In the genomic region with DNA sequence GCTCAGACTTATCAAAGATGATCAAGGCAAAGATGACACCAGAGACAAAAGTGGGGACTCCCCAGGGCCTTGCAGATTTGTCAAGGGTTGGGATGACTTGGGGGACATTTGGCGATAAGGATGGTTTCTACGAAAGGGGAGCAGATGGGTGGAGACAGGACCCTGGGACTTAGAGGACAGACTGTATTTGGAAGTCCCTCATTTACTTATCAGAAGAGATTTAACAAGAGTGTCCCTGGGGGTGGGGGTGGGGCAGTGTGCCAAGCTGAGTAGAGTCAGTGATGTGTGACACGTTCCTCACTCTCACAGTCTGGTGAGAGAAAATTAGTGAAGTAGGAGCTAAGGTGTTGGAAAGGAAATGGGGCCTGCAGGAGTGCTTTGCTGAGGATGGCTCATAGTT, we compare ENCODE assay signal across 24 mouse cellular contexts. TPM values are rescaled to one million over a fixed set of nuclear protein-coding genes. Genes with fewer than 3 reads are reported as not detected.
DNase-seq lines count a peak whose midpoint lies in the region; ATAC-seq and TF ChIP-seq lines count a peak whose summit lies in the region.
"Had no signal": no experiment of that assay in that cellular context is flagged by ENCODE, and none has a peak within 500 bp of the region (broad histone marks: within the 10 kb centered on the region; RNA-seq: fewer than 3 reads in every experiment).

No protein-coding gene starts in this region.

- no peak overlapping the region for H3K9ac ChIP-seq in embryonic facial prominence, embryonic 14.5 days (ENCODE audit: low read depth, low read length)
- H3K9ac ChIP-seq in hindbrain, embryonic 11.5 days (ENCODE audit: low read depth, low read length), result no peak overlapping the region
- no peak overlapping the region for H3K9ac ChIP-seq in hindbrain, embryonic 14.5 days
- no peak overlapping the region for H3K9ac ChIP-seq in midbrain, embryonic 14.5 days (replicated peaks; ENCODE audit: low read length)
- no peak overlapping the region for H3K9ac ChIP-seq in midbrain, embryonic 11.5 days (ENCODE audit: low read length)
- H3K9ac ChIP-seq in hindbrain, postnatal 0 days (replicated peaks; ENCODE audit: low read length), result no peak overlapping the region
- H3K9ac ChIP-seq: embryonic facial prominence, embryonic 15.5 days; limb, embryonic 15.5 days; liver, embryonic 14.5 days; lung, embryonic 14.5 days; neural tube, embryonic 12.5 days; stomach, embryonic 15.5 days had no signal

- no peaks in the 10 kb centered on the region for H3K36me3 ChIP-seq in embryonic facial prominence, embryonic 14.5 days (ENCODE audit: control insufficient read depth, insufficient read depth, low read length)
- peaks cover 14% of the 10 kb centered on the region for H3K36me3 ChIP-seq in embryonic facial prominence, embryonic 10.5 days (replicated peaks)
- no peaks in the 10 kb centered on the region for H3K36me3 ChIP-seq in hindbrain, embryonic 11.5 days (ENCODE audit: control insufficient read depth, insufficient read depth, low read length)
- no peaks in the 10 kb centered on the region for H3K36me3 ChIP-seq in hindbrain, embryonic 14.5 days (replicated peaks; ENCODE audit: control insufficient read depth, insufficient read depth)
- H3K36me3 ChIP-seq in midbrain, embryonic 14.5 days (ENCODE audit: control insufficient read depth, insufficient read depth, low read length), result no peaks in the 10 kb centered on the region
- no peaks in the 10 kb centered on the region for H3K36me3 ChIP-seq in midbrain, embryonic 11.5 days (ENCODE audit: control insufficient read depth, insufficient read depth, low read length)
- H3K36me3 ChIP-seq in hindbrain, postnatal 0 days (ENCODE audit: insufficient read depth, low read length), result no peaks in the 10 kb centered on the region
- H3K36me3 ChIP-seq: embryonic facial prominence, embryonic 15.5 days; limb, embryonic 15.5 days; neural tube, embryonic 12.5 days; stomach, embryonic 15.5 days had no signal

- ATAC-seq in embryonic facial prominence, embryonic 14.5 days (ENCODE audit: low read depth), result peak; percentile 47; the same call in 1 of the 2 replicates
- ATAC-seq in hindbrain, embryonic 11.5 days (ENCODE audit: low FRiP score), result peak; percentile 49; the same call in 1 of the 2 replicates
- no peak for ATAC-seq in hindbrain, embryonic 14.5 days (ENCODE audit: low FRiP score)
- peak; percentile 37; the same call in 1 of the 2 replicates for ATAC-seq in midbrain, embryonic 14.5 days (ENCODE audit: low FRiP score, low TSS enrichment)
- ATAC-seq in midbrain, embryonic 11.5 days (ENCODE audit: low FRiP score), result no peak; the same call in 1 of the 2 replicates
- ATAC-seq in hindbrain, postnatal 0 days, result no peak

- H3K4me1 ChIP-seq in embryonic facial prominence, embryonic 14.5 days (ENCODE audit: control insufficient read depth, insufficient read depth, low read length), result no peaks in the 10 kb centered on the region
- H3K4me1 ChIP-seq in embryonic facial prominence, embryonic 10.5 days, result no peaks in the 10 kb centered on the region
- no peaks in the 10 kb centered on the region for H3K4me1 ChIP-seq in hindbrain, embryonic 11.5 days (replicated peaks; ENCODE audit: control insufficient read depth, insufficient read depth, low read length)
- H3K4me1 ChIP-seq in hindbrain, embryonic 14.5 days (replicated peaks; ENCODE audit: control insufficient read depth, insufficient read depth, low read length), result no peaks in the 10 kb centered on the region
- H3K4me1 ChIP-seq in midbrain, embryonic 14.5 days (ENCODE audit: control insufficient read depth, insufficient read depth, low read length), result 0 out of 2 replicates have a peak, but pooled peaks cover 2% of the 10 kb centered on the region
- H3K4me1 ChIP-seq in midbrain, embryonic 11.5 days (ENCODE audit: control insufficient read depth, insufficient read depth, low read length), result no peaks in the 10 kb centered on the region
- H3K4me1 ChIP-seq in hindbrain, postnatal 0 days (ENCODE audit: insufficient read depth, low read length), result no peaks in the 10 kb centered on the region
- H3K4me1 ChIP-seq: embryonic facial prominence, embryonic 15.5 days; limb, embryonic 15.5 days; neural tube, embryonic 12.5 days; stomach, embryonic 15.5 days had no signal

- 67% methylated on average over 3 of the region's 3 CpGs for WGBS in embryonic facial prominence, embryonic 14.5 days
- 55% methylated on average over 3 of the region's 3 CpGs for WGBS in embryonic facial prominence, embryonic 10.5 days
- 45% methylated on average over 3 of the region's 3 CpGs for WGBS in hindbrain, embryonic 11.5 days
- WGBS in hindbrain, embryonic 14.5 days, result 30% methylated on average over 3 of the region's 3 CpGs
- WGBS in midbrain, embryonic 14.5 days, result 19% methylated on average over 3 of the region's 3 CpGs
- WGBS in midbrain, embryonic 11.5 days, result 26% methylated on average over 3 of the region's 3 CpGs
- WGBS in hindbrain, postnatal 0 days, result 44% methylated on average over 3 of the region's 3 CpGs

- H3K4me2 ChIP-seq in embryonic facial prominence, embryonic 14.5 days (ENCODE audit: low read depth, low read length), result no peak overlapping the region
- no peak overlapping the region for H3K4me2 ChIP-seq in hindbrain, embryonic 11.5 days (replicated peaks; ENCODE audit: low read depth, low read length)
- no peak overlapping the region for H3K4me2 ChIP-seq in hindbrain, embryonic 14.5 days (replicated peaks)
- no peak overlapping the region for H3K4me2 ChIP-seq in midbrain, embryonic 14.5 days (ENCODE audit: low read length)
- H3K4me2 ChIP-seq in midbrain, embryonic 11.5 days, result no peak overlapping the region
- no peak overlapping the region for H3K4me2 ChIP-seq in hindbrain, postnatal 0 days (ENCODE audit: low read depth, low read length)
- H3K4me2 ChIP-seq: embryonic facial prominence, embryonic 15.5 days; limb, embryonic 15.5 days; lung, embryonic 14.5 days; neural tube, embryonic 12.5 days; stomach, embryonic 15.5 days had no signal

- H3K27me3 ChIP-seq in embryonic facial prominence, embryonic 14.5 days (replicated peaks; ENCODE audit: control insufficient read depth, insufficient read depth, low read length), result no peaks in the 10 kb centered on the region
- H3K27me3 ChIP-seq in embryonic facial prominence, embryonic 10.5 days (replicated peaks; ENCODE audit: low read depth, poor library complexity, severe bottlenecking), result no peaks in the 10 kb centered on the region
- no peaks in the 10 kb centered on the region for H3K27me3 ChIP-seq in hindbrain, embryonic 11.5 days (ENCODE audit: control insufficient read depth, insufficient read depth, low read length)
- H3K27me3 ChIP-seq in hindbrain, embryonic 14.5 days (ENCODE audit: control insufficient read depth, insufficient read depth, low read length), result no peaks in the 10 kb centered on the region
- no peaks in the 10 kb centered on the region for H3K27me3 ChIP-seq in midbrain, embryonic 14.5 days (ENCODE audit: control insufficient read depth, insufficient read depth, low read length)
- H3K27me3 ChIP-seq in midbrain, embryonic 11.5 days (ENCODE audit: control insufficient read depth, insufficient read depth, low read length), result no peaks in the 10 kb centered on the region
- H3K27me3 ChIP-seq in hindbrain, postnatal 0 days (ENCODE audit: insufficient read depth, low read length), result no peaks in the 10 kb centered on the region
- H3K27me3 ChIP-seq: embryonic facial prominence, embryonic 15.5 days; limb, embryonic 15.5 days; neural tube, embryonic 12.5 days; stomach, embryonic 15.5 days had no signal

- no peak overlapping the region for H3K27ac ChIP-seq in embryonic facial prominence, embryonic 14.5 days (replicated peaks; ENCODE audit: low read depth, low read length)
- H3K27ac ChIP-seq in embryonic facial prominence, embryonic 10.5 days (replicated peaks), result no peak overlapping the region
- no peak overlapping the region for H3K27ac ChIP-seq in hindbrain, embryonic 11.5 days (ENCODE audit: low read depth, low read length)
- no peak overlapping the region for H3K27ac ChIP-seq in hindbrain, embryonic 14.5 days
- no peak overlapping the region for H3K27ac ChIP-seq in midbrain, embryonic 14.5 days (replicated peaks; ENCODE audit: low read depth, low read length)
- no peak overlapping the region for H3K27ac ChIP-seq in midbrain, embryonic 11.5 days (ENCODE audit: low read depth, low read length)
- no peak overlapping the region for H3K27ac ChIP-seq in hindbrain, postnatal 0 days
- H3K27ac ChIP-seq: embryonic facial prominence, embryonic 15.5 days; kidney, postnatal 0 days; left cerebral cortex, adult 2 months; limb, embryonic 15.5 days; liver, embryonic 14.5 days; neural tube, embryonic 12.5 days; stomach, embryonic 15.5 days had no signal

- DNase-seq in embryonic facial prominence, embryonic 14.5 days (ENCODE audit: low spot score), result no peak
- no peak for DNase-seq in embryonic facial prominence, embryonic 10.5 days (ENCODE audit: low spot score)
- no peak for DNase-seq in hindbrain, embryonic 11.5 days (ENCODE audit: low spot score)
- no peak for DNase-seq in hindbrain, embryonic 14.5 days (ENCODE audit: low spot score)
- peak; percentile 30 for DNase-seq in midbrain, embryonic 14.5 days
- no peak for DNase-seq in midbrain, embryonic 11.5 days (ENCODE audit: low spot score, missing footprints)
- DNase-seq in hindbrain, postnatal 0 days (ENCODE audit: low spot score), result peak; percentile 27
- DNase-seq in embryo, embryonic 10.5 days (ENCODE audit: low spot score), result no peak
- DNase-seq: adrenal gland, postnatal 10 days; cerebellum, adult 2 months; cerebellum, postnatal 25 days; embryo, embryonic 11 days; gastrocnemius, postnatal 10 days; kidney, adult 2 months; left cerebral cortex, postnatal 4 days; lung, embryonic 14.5 days; right cerebral cortex, postnatal 4 days had no signal

- H3K9me3 ChIP-seq in embryonic facial prominence, embryonic 14.5 days (ENCODE audit: control insufficient read depth, low read length), result no peaks in the 10 kb centered on the region
- H3K9me3 ChIP-seq in embryonic facial prominence, embryonic 10.5 days, result no peaks in the 10 kb centered on the region
- H3K9me3 ChIP-seq in hindbrain, embryonic 11.5 days (ENCODE audit: control insufficient read depth, low read length), result no peaks in the 10 kb centered on the region
- H3K9me3 ChIP-seq in hindbrain, embryonic 14.5 days (ENCODE audit: control insufficient read depth, low read length), result no peaks in the 10 kb centered on the region
- H3K9me3 ChIP-seq in midbrain, embryonic 14.5 days (ENCODE audit: control insufficient read depth, low read length), result no peaks in the 10 kb centered on the region
- no peaks in the 10 kb centered on the region for H3K9me3 ChIP-seq in midbrain, embryonic 11.5 days (ENCODE audit: control insufficient read depth, low read length)
- no peaks in the 10 kb centered on the region for H3K9me3 ChIP-seq in hindbrain, postnatal 0 days (ENCODE audit: low read length)
- H3K9me3 ChIP-seq: embryonic facial prominence, embryonic 15.5 days; limb, embryonic 15.5 days; neural tube, embryonic 12.5 days; stomach, embryonic 15.5 days had no signal

- no peak overlapping the region for H3K4me3 ChIP-seq in embryonic facial prominence, embryonic 14.5 days (ENCODE audit: low read depth, low read length)
- no peak overlapping the region for H3K4me3 ChIP-seq in embryonic facial prominence, embryonic 10.5 days
- no peak overlapping the region for H3K4me3 ChIP-seq in hindbrain, embryonic 11.5 days (ENCODE audit: low read depth, low read length)
- H3K4me3 ChIP-seq in hindbrain, embryonic 14.5 days (replicated peaks; ENCODE audit: low read length), result no peak overlapping the region
- H3K4me3 ChIP-seq in midbrain, embryonic 14.5 days (replicated peaks; ENCODE audit: low read depth, low read length), result no peak overlapping the region
- H3K4me3 ChIP-seq in midbrain, embryonic 11.5 days (ENCODE audit: low read depth, low read length), result no peak overlapping the region
- no peak overlapping the region for H3K4me3 ChIP-seq in hindbrain, postnatal 0 days (ENCODE audit: low read length)
- H3K4me3 ChIP-seq: embryonic facial prominence, embryonic 15.5 days; left cerebral cortex, adult 2 months; limb, embryonic 15.5 days; neural tube, embryonic 12.5 days; stomach, embryonic 15.5 days had no signal

- no peak for TF ChIP-seq CTCF in hindbrain, postnatal 0 days (IDR thresholded peaks at IDR 0.05; ENCODE audit: low read depth)

RNA-seq across cellular contexts. Expression of gene Depdc1b, which starts 42.1 kb away (rescaled TPM):
- 5.6 and 7.4 TPM in 2 replicates for polyA plus RNA-seq in embryonic facial prominence, embryonic 14.5 days (2014; fragmentation: Nextera tagmentation; extraction: Ambion mirVana)
- polyA plus RNA-seq in embryonic facial prominence, embryonic 10.5 days (2016; fragmentation: Nextera tagmentation; extraction: Ambion mirVana), result 18.7 and 21.5 TPM in 2 replicates
- 14.0 and 17.0 TPM in 2 replicates for polyA plus RNA-seq in hindbrain, embryonic 11.5 days (2014; fragmentation: Nextera tagmentation; extraction: Ambion mirVana)
- 2.2 and 2.6 TPM in 2 replicates for polyA plus RNA-seq in hindbrain, embryonic 14.5 days (2014; fragmentation: Nextera tagmentation; extraction: Ambion mirVana)
- polyA plus RNA-seq in midbrain, embryonic 14.5 days (2014; fragmentation: Nextera tagmentation; extraction: Ambion mirVana), result 2.1 and 2.5 TPM in 2 replicates
- 16.8 and 17.3 TPM in 2 replicates for polyA plus RNA-seq in midbrain, embryonic 11.5 days (2014; fragmentation: Nextera tagmentation; extraction: Ambion mirVana)
- total RNA-seq in hindbrain, postnatal 0 days (2014; rRNA removed), result 1.8 and 5.0 TPM in 2 replicates
- polyA plus RNA-seq in hindbrain, postnatal 0 days (2015; fragmentation: Nextera tagmentation; extraction: Ambion mirVana), result 0.94 and 1.8 TPM in 2 replicates

Comparison
In these comparisons a context has a peak if more than half of its experiments do, and no peak if none do; other contexts are left out.
1. ATAC-seq: peak in embryonic facial prominence, embryonic 14.5 days (single experiment), hindbrain, embryonic 11.5 days (single experiment) and midbrain, embryonic 14.5 days (single experiment); none in hindbrain, embryonic 14.5 days (single experiment), midbrain, embryonic 11.5 days (single experiment) and hindbrain, postnatal 0 days (single experiment).
2. DNase-seq: peak in midbrain, embryonic 14.5 days (single experiment) and hindbrain, postnatal 0 days (single experiment); none in embryonic facial prominence, embryonic 14.5 days (single experiment), embryonic facial prominence, embryonic 10.5 days (single experiment), hindbrain, embryonic 11.5 days (single experiment), hindbrain, embryonic 14.5 days (single experiment), midbrain, embryonic 11.5 days (single experiment) and embryo, embryonic 10.5 days (single experiment).